Mouse (Mus musculus) bone marrow macrophage, adult 2 months (primary cell): ENCODE measurements at regions not wholly inside any gene's neighbourhood (a gene's known extent, or its start where the extent isn't known, plus 50 kb on each side); places are given as distances from the start of the nearest gene placed in this dataset.

Experiments used
- CTCF ChIP-seq: IDR thresholded peaks from 2 replicates; pipeline ENCODE4 v1.5.1; 2012; ENCODE audit warnings: low read depth, mild to moderate bottlenecking, low read length, moderate library complexity
- POLR2A ChIP-seq: IDR thresholded peaks from 2 replicates; pipeline ENCODE4 v1.6.1; 2012; ENCODE audit warnings: mild to moderate bottlenecking, low read depth, low read length, borderline replicate concordance

DNA sequence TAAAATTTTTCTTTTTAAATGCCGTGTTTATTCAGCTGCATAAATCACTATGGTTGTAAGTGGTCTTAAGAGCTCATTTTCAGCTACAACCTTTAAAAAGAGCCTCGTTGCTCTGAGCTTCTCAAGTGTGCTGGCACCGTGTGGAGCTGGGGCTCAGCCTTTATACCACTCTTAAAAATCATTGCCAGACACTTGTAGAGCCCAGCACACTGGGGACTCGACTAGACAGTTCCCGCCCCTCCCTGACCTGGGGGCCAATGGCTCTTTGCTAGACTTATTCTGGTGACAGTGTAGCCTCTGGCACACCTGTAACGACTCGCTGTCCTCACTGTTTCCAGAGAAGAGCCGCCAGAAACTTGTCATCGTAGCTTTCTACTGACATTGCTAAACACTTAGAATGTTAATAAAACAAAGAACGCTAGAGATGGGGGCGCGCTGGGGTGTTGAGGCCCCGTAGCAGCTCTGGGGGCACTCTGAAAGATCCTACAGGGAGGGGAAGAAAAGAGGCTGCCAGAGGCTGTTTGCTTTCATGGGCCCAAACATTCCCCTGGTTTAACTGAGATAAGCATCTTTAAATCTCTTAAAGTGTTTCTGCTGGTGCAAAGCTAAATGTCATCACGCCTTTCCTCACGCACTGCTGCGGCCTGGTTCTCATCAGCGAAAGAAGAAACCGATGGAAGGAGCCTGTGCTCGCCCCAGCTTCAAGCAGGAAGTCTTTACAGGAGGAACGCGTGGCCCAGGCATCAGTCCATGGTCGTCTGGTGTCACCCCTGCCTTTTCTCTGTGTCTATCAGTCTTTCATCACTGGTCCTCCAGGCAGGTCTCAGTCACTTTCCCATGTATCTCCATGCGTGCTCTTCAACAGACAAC, 196.7 kb downstream of the Smoc2 start:
- no peak for TF ChIP-seq POLR2A
- no peak for TF ChIP-seq CTCF
